Mouse (Mus musculus) C2C12 (cell line): ENCODE results near the gene 1110004F10Rik.

Source experiments
- CEBPB ChIP-seq: IDR thresholded peaks from one replicate; pipeline ENCODE4 v1.6.1; 2011; ENCODE audit warnings: low read depth, mild to moderate bottlenecking, control low read depth, moderate library complexity
- CTCF ChIP-seq: IDR thresholded peaks from one replicate; pipeline ENCODE4 v1.5.1; 2011; ENCODE audit not compliant: control insufficient read depth, insufficient read depth, insufficient read length

GRCm38 (mm10) chr7:116147114-116147513, 107.9 kb downstream of the 1110004F10Rik start:
- TF ChIP-seq CTCF (no peak), CEBPB (no peak)
